Mouse (Mus musculus) adrenal gland, postnatal 4 days (tissue): ENCODE measurements around the gene Col4a2. TPM values are rescaled to one million over a fixed set of nuclear protein-coding genes. Genes with fewer than 3 reads are reported as not detected.
"Not testable (repeated sequence)": the region's sequence is repeated elsewhere in the genome, so short reads cannot be mapped to it uniquely, and the experiment has no call there.

Experiments
- DNase-seq, 2 experiments: peaks; one replicate each; pipeline ENCODE4 v3.0.0; 2021 to 2022; ENCODE audit warnings: low spot score in 2 of 2, mixed read lengths in 2 of 2
- total RNA-seq, 2 experiments: library from RNA; stranded (reverse); gene quantifications; 2 replicates each; pipeline ENCODE4 v1.2.3; 2021

Gene Col4a2
- total RNA-seq, 2 experiments from 2014 or later: 299 to 331 TPM

- DNase-seq: no peak
Observed at GRCm38 (mm10) chr8:11478807-11479527, 166.4 kb downstream of the Col4a2 start.

- no peak for DNase-seq
Observed at GRCm38 (mm10) chr8:11479591-11479990, 167.0 kb downstream of the Col4a2 start.

GRCm38 (mm10) chr8:11481876-11482275 is 169.3 kb downstream of the Col4a2 start:
- no peak for DNase-seq

- no peak for DNase-seq
Observed at GRCm38 (mm10) chr8:11482537-11482936, 169.9 kb downstream of the Col4a2 start.

- DNase-seq: peak in 1 of 2 experiments; percentile 28
Observed at GRCm38 (mm10) chr8:11486142-11486541, 173.5 kb downstream of the Col4a2 start.

- no peak for DNase-seq
Observed at GRCm38 (mm10) chr8:11487229-11487628, 174.6 kb downstream of the Col4a2 start.

- not testable (repeated sequence) for DNase-seq
Observed at GRCm38 (mm10) chr8:11492340-11492739, 179.7 kb downstream of the Col4a2 start.

- peak; percentile 62 to 80 for DNase-seq
Observed at GRCm38 (mm10) chr8:11497017-11497990, 184.7 kb downstream of the Col4a2 start, which contains the start of gene Naxd. Gene Naxd (plus strand): TSS chr8:11497506.

GRCm38 (mm10) chr8:11498281-11498680 is 185.7 kb downstream of the Col4a2 start:
- DNase-seq: no peak

Other genes with a start within 250 kb of the Col4a2 start
- 100 to 1,000 TPM; 580 to 619 TPM for gene Col4a1, start within 50 bp of the Col4a2 start, total RNA-seq
- gene Rab20, start 165.9 kb downstream of the Col4a2 start, total RNA-seq: 10 to 100 TPM in 1 of 2 experiments, 1 to 10 TPM in 1; 8.7 to 10.9 TPM
- gene Naxd, start 184.7 kb downstream of the Col4a2 start, total RNA-seq: 10 to 100 TPM; 74.2 to 77.2 TPM
- gene Cars2, start 238.0 kb downstream of the Col4a2 start, total RNA-seq: 10 to 100 TPM; 34.4 to 36.2 TPM
- 10 to 100 TPM; 46.7 to 50.0 TPM for gene Ing1, start 242.8 kb downstream of the Col4a2 start, total RNA-seq